Mouse (Mus musculus) neural tube, embryonic 11.5 days (tissue): ENCODE data around the gene Trappc2l. TPM values are rescaled to one million over a fixed set of nuclear protein-coding genes. Genes with fewer than 3 reads are reported as not detected.
"Not testable (repeated sequence)": the region's sequence is repeated elsewhere in the genome, so short reads cannot be mapped to it uniquely, and the experiment has no call there.

Source experiments
- ATAC-seq: fragments of 200-750 bp; cut with Nextera tagmentation; 2 replicates; pipeline ENCODE4 v1.8.0; 2017; ENCODE audit warnings: moderate number of reproducible peaks, mild to moderate bottlenecking, moderate TSS enrichment, moderate library complexity; ENCODE audit not compliant: insufficient read depth, low FRiP score, low TSS enrichment
- DNase-seq: peaks from one replicate; pipeline ENCODE4 v3.0.0-alpha.2; 2015; ENCODE audit warnings: low spot score
- H3K27ac ChIP-seq: fragments of 300-500 bp; sonication (generic); 2 replicates; pipeline ENCODE4 v1.5.1; 2014; ENCODE audit warnings: low read depth, mild to moderate bottlenecking, low read length
- H3K27me3 ChIP-seq: fragments of 300-500 bp; sonication (generic); 2 replicates; pipeline ENCODE4 v1.6.1; 2014; ENCODE audit warnings: mild to moderate bottlenecking, low read length, mixed read lengths; ENCODE audit not compliant: control insufficient read depth, insufficient read depth
- H3K36me3 ChIP-seq: fragments of 300-500 bp; sonication (generic); 2 replicates; pipeline ENCODE4 v1.6.1; 2014; ENCODE audit warnings: mild to moderate bottlenecking, low read length, moderate library complexity, mixed read lengths; ENCODE audit not compliant: control insufficient read depth, insufficient read depth
- H3K4me1 ChIP-seq: fragments of 300-500 bp; sonication (generic); 2 replicates; pipeline ENCODE4 v1.6.1; 2014; ENCODE audit warnings: low read length, mixed read lengths; ENCODE audit not compliant: control insufficient read depth, insufficient read depth
- H3K4me2 ChIP-seq: fragments of 300-500 bp; sonication (generic); 2 replicates; pipeline ENCODE4 v1.6.1; 2014; ENCODE audit warnings: low read depth, mild to moderate bottlenecking, moderate library complexity
- H3K4me3 ChIP-seq: fragments of 300-500 bp; sonication (generic); 2 replicates; pipeline ENCODE4 v1.5.1; 2014; ENCODE audit warnings: low read depth, low read length
- H3K9ac ChIP-seq: fragments of 300-500 bp; sonication (generic); 2 replicates; pipeline ENCODE4 v1.6.1; 2014; ENCODE audit warnings: mild to moderate bottlenecking, low read length
- H3K9me3 ChIP-seq: fragments of 300-500 bp; sonication (generic); 2 replicates; pipeline ENCODE4 v1.6.1; 2016; ENCODE audit warnings: low read length; ENCODE audit not compliant: control insufficient read depth
- WGBS: fragments of 180-500 bp; shearing (Covaris S2); extraction: QIAGEN DNeasy Blood & Tissue Kit; methylation state at CpG from one replicate; pipeline ENCODE4 v1.1.7; 2014; 5-methylcytosine and 5-hydroxymethylcytosine counted together
- polyA plus RNA-seq: library from polyadenylated mRNA; unstranded; fragments of >200 nt; fragmentation: Nextera tagmentation; extraction: Ambion mirVana; gene quantifications from 2 replicates; pipeline ENCODE4 v1.2.1, GENCODE M21; 2014

Trappc2l gene
- polyA plus RNA-seq, 1 experiment from 2014 or later: 59.7 TPM

GRCm38 (mm10) chr8:122569996-122570395 lies 41.4 kb upstream of the Trappc2l start:
- H3K9ac ChIP-seq: no peak overlapping the region
- WGBS: 98% methylated on average over 16 of the region's 16 CpGs
- no peaks in the 10 kb centered on the region for H3K9me3 ChIP-seq
- no peaks in the 10 kb centered on the region for H3K27me3 ChIP-seq
- peaks cover 23% of the 10 kb centered on the region for H3K4me1 ChIP-seq
- H3K4me3 ChIP-seq: no peak overlapping the region
- H3K27ac ChIP-seq: no peak overlapping the region
- H3K36me3 ChIP-seq: peaks cover 23% of the 10 kb centered on the region
- DNase-seq (no peak), ATAC-seq (no peak)
- H3K4me2 ChIP-seq: no peak overlapping the region

- ATAC-seq (no peak), DNase-seq (no peak)
- WGBS: 95% methylated on average over 11 of the region's 11 CpGs
- Histone ChIP-seq H3K4me2 (no peak overlapping the region), H3K9ac (no peak overlapping the region), H3K9me3 (no peaks in the 10 kb centered on the region), H3K4me1 (peaks cover 32% of the 10 kb centered on the region), H3K4me3 (0 out of 2 replicates have a peak overlapping the region, but pooled peaks have one; percentile 6), H3K27me3 (no peaks in the 10 kb centered on the region), H3K36me3 (peaks cover 23% of the 10 kb centered on the region), H3K27ac (no peak overlapping the region)
Measured at GRCm38 (mm10) chr8:122571153-122571552, 40.3 kb upstream of the Trappc2l start.

- Histone ChIP-seq H3K4me2 (no peak overlapping the region), H3K4me3 (no peak overlapping the region), H3K27me3 (no peaks in the 10 kb centered on the region), H3K9ac (no peak overlapping the region), H3K9me3 (no peaks in the 10 kb centered on the region), H3K4me1 (peaks cover 30% of the 10 kb centered on the region), H3K36me3 (peaks cover 23% of the 10 kb centered on the region), H3K27ac (no peak overlapping the region)
- no peak for ATAC-seq
- 93% methylated on average over 17 of the region's 17 CpGs for WGBS
- no peak for DNase-seq
Measured at GRCm38 (mm10) chr8:122571750-122572267, 39.6 kb upstream of the Trappc2l start.

- Histone ChIP-seq H3K9me3 (no peaks in the 10 kb centered on the region), H3K4me1 (peaks cover 28% of the 10 kb centered on the region), H3K27ac (no peak overlapping the region), H3K27me3 (no peaks in the 10 kb centered on the region), H3K4me2 (no peak overlapping the region), H3K9ac (no peak overlapping the region), H3K36me3 (peaks cover 23% of the 10 kb centered on the region), H3K4me3 (no peak overlapping the region)
- ATAC-seq: no peak
- WGBS: 95% methylated on average over 3 of the region's 3 CpGs
- no peak for DNase-seq
Measured at GRCm38 (mm10) chr8:122572751-122573150, 38.7 kb upstream of the Trappc2l start.

- not testable (repeated sequence) for ATAC-seq, H3K9ac ChIP-seq, H3K9me3 ChIP-seq, H3K4me3 ChIP-seq, DNase-seq, H3K27me3 ChIP-seq, H3K4me2 ChIP-seq
- 38% methylated on average over 4 of the region's 4 CpGs for WGBS
- Histone ChIP-seq H3K4me1 (peaks cover 28% of the 10 kb centered on the region), H3K36me3 (peaks cover 23% of the 10 kb centered on the region), H3K27ac (0 out of 2 replicates have a peak overlapping the region, but pooled peaks have one; percentile 20)
Measured at GRCm38 (mm10) chr8:122573176-122573575, 38.3 kb upstream of the Trappc2l start.

GRCm38 (mm10) chr8:122573577-122573976 lies 37.9 kb upstream of the Trappc2l start:
- no peak overlapping the region for H3K9ac ChIP-seq
- peaks cover 28% of the 10 kb centered on the region for H3K4me1 ChIP-seq
- ATAC-seq (no peak), DNase-seq (no peak)
- H3K9me3 ChIP-seq: no peaks in the 10 kb centered on the region
- peaks cover 23% of the 10 kb centered on the region for H3K36me3 ChIP-seq
- peak overlapping the region; percentile 20; the same call in 1 of the 2 replicates for H3K27ac ChIP-seq
- H3K27me3 ChIP-seq: no peaks in the 10 kb centered on the region
- 55% methylated on average over 9 of the region's 9 CpGs for WGBS
- H3K4me3 ChIP-seq: no peak overlapping the region
- H3K4me2 ChIP-seq: no peak overlapping the region

- WGBS: 39% methylated on average over 3 of the region's 3 CpGs
- Histone ChIP-seq H3K4me2 (no peak overlapping the region), H3K27ac (no peak overlapping the region), H3K4me3 (no peak overlapping the region), H3K9ac (no peak overlapping the region), H3K9me3 (no peaks in the 10 kb centered on the region), H3K27me3 (no peaks in the 10 kb centered on the region), H3K36me3 (peaks cover 23% of the 10 kb centered on the region), H3K4me1 (peaks cover 22% of the 10 kb centered on the region)
- ATAC-seq (no peak), DNase-seq (no peak)
Measured at GRCm38 (mm10) chr8:122574264-122574663, 37.2 kb upstream of the Trappc2l start.

- no peak overlapping the region for H3K27ac ChIP-seq
- no peak for ATAC-seq
- no peaks in the 10 kb centered on the region for H3K27me3 ChIP-seq
- H3K36me3 ChIP-seq: peaks cover 21% of the 10 kb centered on the region
- H3K9ac ChIP-seq: no peak overlapping the region
- no peak overlapping the region for H3K4me3 ChIP-seq
- WGBS: 46% methylated on average over 10 of the region's 10 CpGs
- H3K9me3 ChIP-seq: no peaks in the 10 kb centered on the region
- DNase-seq: no peak
- H3K4me2 ChIP-seq: no peak overlapping the region
- H3K4me1 ChIP-seq: peaks cover 20% of the 10 kb centered on the region
Measured at GRCm38 (mm10) chr8:122574667-122575251, 36.7 kb upstream of the Trappc2l start.

GRCm38 (mm10) chr8:122575286-122575685 lies 36.2 kb upstream of the Trappc2l start:
- ATAC-seq: no peak
- no peak overlapping the region for H3K4me3 ChIP-seq

More at GRCm38 (mm10) chr8:122575286-122575685, 36.2 kb upstream of the Trappc2l start:
- H3K4me2 ChIP-seq: no peak overlapping the region; the same call in 1 of the 2 replicates
- no peaks in the 10 kb centered on the region for H3K27me3 ChIP-seq
- H3K36me3 ChIP-seq: peaks cover 17% of the 10 kb centered on the region
- no peaks in the 10 kb centered on the region for H3K9me3 ChIP-seq
- peaks cover 20% of the 10 kb centered on the region for H3K4me1 ChIP-seq
- 79% methylated on average over 8 of the region's 8 CpGs for WGBS
- no peak overlapping the region for H3K27ac ChIP-seq
- H3K9ac ChIP-seq: no peak overlapping the region
- DNase-seq: no peak
